Mouse (Mus musculus) brown adipose tissue, adult 24 weeks (tissue): Measurements from ENCODE around the gene Smim4. TPM values are rescaled to one million over a fixed set of nuclear protein-coding genes. Genes with fewer than 3 reads are reported as not detected.
A peak's percentile ranks its signal among the peaks of the same experiment; 100 is the strongest.

Experiments
- H3K27ac ChIP-seq: fragments of 200-500 bp; replicated peaks from 2 replicates; pipeline ENCODE4 v1.5.1; 2012; ENCODE audit warnings: low read depth, mild to moderate bottlenecking, low read length
- H3K4me1 ChIP-seq: fragments of 200-500 bp; 2 replicates; pipeline ENCODE4 v1.6.1; 2012; ENCODE audit warnings: low read length, mixed read lengths; ENCODE audit not compliant: control insufficient read depth, insufficient read depth, insufficient read length
- H3K4me3 ChIP-seq: fragments of 200-500 bp; 2 replicates; pipeline ENCODE4 v1.5.1; 2012; ENCODE audit warnings: low read depth, mild to moderate bottlenecking, low read length, moderate library complexity; ENCODE audit not compliant: insufficient read depth
- polyA plus RNA-seq: library from polyadenylated mRNA; stranded (reverse); fragments of >200 nt; gene quantifications from 2 replicates; pipeline ENCODE4 v1.2.4, GENCODE M21; 2012; ENCODE audit not compliant: missing spikeins, insufficient read depth, insufficient read length

The Smim4 gene
- 119 and 175 TPM in 2 replicates for polyA plus RNA-seq

DNA sequence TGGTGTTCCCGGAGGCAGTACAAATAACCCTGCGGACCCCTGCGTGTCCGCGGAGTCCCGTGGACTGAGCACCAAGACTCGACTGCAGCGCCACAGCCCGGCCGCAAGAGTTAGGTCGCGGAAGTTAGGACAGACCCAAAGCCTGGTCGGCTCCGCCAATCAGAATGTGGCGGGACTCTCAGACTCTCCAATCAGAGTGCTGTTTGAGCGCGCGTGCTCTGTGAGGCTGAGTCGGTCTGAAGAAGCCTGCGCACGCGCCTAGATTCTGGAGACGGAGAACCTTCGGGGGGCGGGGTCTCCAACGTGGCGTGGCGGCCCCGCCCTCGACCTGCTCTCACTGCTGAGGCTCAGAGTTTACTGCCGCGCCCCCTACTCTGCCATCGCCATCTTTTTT lies at the start of gene Smim4:
Smim4 (minus strand) TSS at position 131 of the 394 bp plus-strand sequence.
- Histone ChIP-seq H3K27ac (peak within 1 kb of the TSS; percentile 80), H3K4me1 (peaks cover 13% of the 10 kb centered on the region), H3K4me3 (peak within 1 kb of the TSS; percentile 88)

DNA sequence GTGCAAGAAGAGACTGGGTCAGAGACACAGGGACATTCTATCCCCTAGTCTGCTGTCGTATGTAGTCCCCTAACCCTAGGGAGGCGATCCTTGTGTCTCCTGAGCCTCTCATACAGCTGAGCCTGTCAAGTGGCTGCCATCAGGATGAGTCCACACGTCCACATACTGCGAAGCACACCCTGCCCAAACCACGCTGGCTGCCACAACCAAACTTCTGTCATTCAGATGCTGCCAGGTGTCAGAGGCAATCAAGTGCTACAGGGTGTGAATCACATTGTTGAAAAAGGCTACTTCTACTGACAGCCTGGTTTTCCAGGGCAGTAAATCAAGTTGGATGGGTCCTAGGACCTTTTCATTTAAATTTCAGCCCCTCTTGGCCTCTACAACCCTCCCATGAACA lies 49.0 kb upstream of the Smim4 start:
- H3K4me3 ChIP-seq = no peak overlapping the region
- no peak overlapping the region for H3K27ac ChIP-seq
- peaks cover 4% of the 10 kb centered on the region; the same call in 1 of the 2 replicates for H3K4me1 ChIP-seq

DNA sequence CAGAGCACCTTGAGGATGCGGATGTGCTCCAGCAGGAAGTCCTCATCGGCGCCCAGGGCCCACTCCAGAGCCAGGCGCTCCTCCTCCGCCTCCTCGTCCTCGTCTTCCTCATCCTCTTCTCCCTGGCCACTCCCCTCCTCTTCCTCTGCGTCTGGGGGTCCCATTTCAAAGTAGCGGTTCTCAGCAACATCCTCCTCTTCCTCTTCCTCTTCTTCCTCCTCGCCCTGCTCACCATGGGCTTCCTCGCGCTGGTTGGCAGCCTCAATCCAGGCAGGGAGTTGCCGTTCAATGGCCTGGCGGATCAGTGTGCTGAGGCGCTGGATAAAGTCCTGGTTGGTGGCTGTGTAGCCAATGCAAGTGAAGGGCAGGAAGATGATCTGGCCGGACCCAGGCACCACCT lies 48.5 kb upstream of the Smim4 start:
- Histone ChIP-seq H3K4me3 (no peak overlapping the region), H3K27ac (no peak overlapping the region), H3K4me1 (peaks cover 6% of the 10 kb centered on the region; the same call in 1 of the 2 replicates)

DNA sequence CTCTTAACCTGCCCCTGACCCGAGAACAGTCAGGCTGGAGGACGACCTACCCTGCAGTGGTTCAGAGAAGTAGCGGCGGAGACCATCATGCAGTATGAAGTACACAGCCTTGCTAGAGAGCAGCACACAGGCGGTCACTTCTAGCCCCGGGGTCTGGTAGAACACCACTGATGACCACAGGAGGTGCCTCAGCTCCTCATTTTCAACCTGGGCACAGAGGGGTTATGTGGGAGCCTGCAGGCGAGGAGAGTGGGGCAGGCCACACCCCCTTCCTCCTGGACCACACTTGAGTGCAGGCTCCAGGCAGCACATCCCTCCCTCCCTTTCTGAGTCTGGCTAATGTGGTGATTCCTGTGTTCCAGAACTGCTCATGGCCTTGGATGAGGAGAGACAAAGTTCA lies 44.8 kb upstream of the Smim4 start:
- peaks cover 9% of the 10 kb centered on the region; the same call in 1 of the 2 replicates for H3K4me1 ChIP-seq
- H3K27ac ChIP-seq = peak overlapping the region; percentile 20; the same call in 1 of the 2 replicates
- no peak overlapping the region for H3K4me3 ChIP-seq

DNA sequence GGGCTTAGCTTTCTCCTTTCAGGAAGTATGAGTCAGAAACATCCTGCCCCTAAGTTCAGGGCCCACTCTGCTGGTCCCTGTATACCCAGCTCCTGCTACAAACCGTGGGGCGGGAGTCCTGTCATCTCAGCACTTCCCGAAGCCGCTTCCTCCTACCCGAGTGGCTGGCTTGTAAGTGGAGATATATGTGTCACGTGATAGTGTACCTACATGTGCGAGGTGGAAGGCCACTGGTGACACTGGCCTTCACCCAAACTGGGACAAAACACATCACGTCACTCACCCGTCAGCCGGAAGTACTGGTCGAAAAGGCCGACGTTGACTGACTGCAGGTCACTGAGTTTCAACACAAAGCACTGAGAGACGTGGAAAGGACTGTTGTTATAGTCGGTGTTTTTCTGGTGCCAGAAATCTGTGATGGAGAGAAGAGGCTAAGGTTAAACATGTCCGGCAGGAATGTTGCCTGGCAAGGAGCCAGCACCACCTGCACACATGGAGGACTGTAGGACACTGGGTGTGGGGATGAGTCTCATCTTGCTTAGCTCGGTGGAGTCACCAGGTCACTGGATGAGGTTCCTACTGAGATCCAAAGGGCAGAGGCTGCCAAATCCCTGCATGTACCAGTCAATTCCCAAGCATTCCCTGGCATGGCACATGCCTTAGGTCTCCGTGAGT lies 44.2 kb upstream of the Smim4 start:
- Histone ChIP-seq H3K4me3 (no peak overlapping the region), H3K27ac (peak overlapping the region; percentile 20), H3K4me1 (peaks cover 9% of the 10 kb centered on the region; the same call in 1 of the 2 replicates)

DNA sequence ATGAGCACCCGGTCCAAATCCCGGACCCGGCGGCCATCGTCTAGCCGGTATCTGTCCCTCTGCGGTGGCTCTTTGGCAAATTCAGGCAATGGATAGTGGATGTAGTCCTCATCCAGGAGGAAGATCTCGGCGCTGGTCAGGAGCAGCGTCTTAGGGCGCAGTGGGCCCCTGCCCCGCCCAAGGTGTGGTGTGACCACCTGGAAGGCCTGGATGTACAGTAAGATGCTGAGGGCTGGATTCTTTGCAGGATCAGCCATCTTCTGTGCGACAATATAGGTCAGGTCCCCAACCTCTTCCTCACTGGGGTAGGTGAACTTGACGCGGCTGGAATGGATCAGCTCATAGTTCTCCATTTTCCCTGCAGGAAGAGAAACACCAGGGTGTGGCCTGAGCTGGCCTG lies 43.1 kb upstream of the Smim4 start:
- Histone ChIP-seq H3K27ac (no peak overlapping the region), H3K4me1 (peaks cover 9% of the 10 kb centered on the region; the same call in 1 of the 2 replicates), H3K4me3 (no peak overlapping the region)

DNA sequence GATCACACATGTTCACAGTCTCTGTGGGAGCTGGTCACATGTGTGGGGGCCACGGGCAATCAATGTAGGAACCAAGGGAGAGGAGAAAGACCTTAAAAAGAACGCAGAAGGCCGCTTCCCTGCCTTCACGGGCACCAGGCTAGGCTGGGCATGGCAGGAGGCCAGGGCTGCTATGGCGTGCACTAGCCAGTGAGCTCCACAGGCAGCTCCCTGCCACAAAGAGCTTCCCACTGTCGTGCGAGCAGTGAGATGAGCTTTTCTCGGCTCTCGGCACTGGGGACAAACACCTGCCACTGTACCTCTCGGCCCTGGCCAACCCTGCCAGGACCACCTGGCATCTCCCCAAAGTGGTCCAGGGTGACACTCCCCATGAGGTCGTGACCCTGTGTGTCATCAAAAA lies 42.6 kb upstream of the Smim4 start:
- no peak overlapping the region for H3K4me3 ChIP-seq
- H3K4me1 ChIP-seq = peaks cover 10% of the 10 kb centered on the region; the same call in 1 of the 2 replicates
- H3K27ac ChIP-seq = no peak overlapping the region

DNA sequence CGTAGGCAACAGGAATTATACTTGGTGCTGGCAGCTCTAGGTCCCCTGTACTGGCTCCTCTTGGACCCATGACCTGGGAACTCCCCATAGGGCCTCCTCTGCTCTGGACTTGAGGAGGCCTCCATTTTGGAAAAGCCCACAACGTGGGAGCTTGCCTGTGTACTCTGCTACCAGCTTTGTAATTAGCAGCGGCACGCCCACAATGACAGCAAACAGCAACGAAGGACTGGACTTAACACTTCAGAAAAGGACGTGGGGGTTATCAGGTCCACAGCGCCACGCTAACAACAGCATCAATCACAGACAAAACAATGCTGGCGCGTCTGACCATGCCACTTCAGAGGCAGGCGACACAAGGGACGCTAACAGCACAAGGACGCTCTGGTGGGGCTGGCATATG lies 42.2 kb upstream of the Smim4 start:
- Histone ChIP-seq H3K4me1 (peaks cover 13% of the 10 kb centered on the region; the same call in 1 of the 2 replicates), H3K27ac (no peak overlapping the region), H3K4me3 (no peak overlapping the region)

DNA sequence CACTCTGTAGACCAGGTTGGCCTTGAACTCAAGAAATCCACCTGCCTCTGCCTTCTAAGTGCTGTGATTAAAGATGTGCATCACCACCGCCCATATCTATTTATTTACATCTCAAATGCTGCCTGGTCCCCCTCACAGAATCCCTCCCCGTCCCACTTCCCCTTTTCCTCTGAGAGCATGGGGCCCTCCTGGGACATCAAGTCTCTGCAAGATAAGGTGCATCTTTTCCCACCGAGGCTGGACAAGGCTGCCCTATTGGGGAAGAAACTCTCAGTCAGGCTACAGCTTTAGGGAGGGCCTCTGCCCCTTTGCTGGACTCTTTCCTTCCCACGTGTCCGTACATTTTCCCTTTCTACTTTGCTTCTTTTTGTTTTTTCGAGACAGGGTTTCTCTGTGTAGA lies 40.8 kb upstream of the Smim4 start:
- H3K4me1 ChIP-seq = peaks cover 18% of the 10 kb centered on the region
- H3K27ac ChIP-seq = 0 out of 2 replicates have a peak overlapping the region, but pooled peaks have one; percentile 6
- no peak overlapping the region for H3K4me3 ChIP-seq

DNA sequence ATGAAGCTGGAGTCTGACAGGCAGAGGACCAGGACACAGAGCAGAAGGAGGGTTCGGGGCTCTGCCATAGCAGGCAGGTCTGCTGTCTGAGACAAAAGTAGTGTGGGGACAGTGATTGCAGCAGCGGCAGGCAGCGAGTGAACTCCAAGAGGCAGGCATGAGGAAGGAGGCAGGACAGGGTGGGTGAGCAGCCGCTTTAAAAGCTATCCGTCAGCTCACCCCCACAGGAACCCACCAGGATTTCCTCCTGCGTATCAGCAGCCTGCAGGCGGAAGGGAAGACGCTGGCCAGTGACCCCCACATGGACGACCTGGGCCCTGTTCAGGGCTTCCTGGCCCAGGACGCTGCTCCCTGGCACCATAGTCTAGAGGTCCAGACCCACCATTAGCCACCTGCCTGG lies 39.7 kb upstream of the Smim4 start, which contains the start of gene Stab1:
Stab1 (minus strand) TSS at position 217 of the 400 bp plus-strand sequence.
- Histone ChIP-seq H3K4me1 (peaks cover 18% of the 10 kb centered on the region), H3K4me3 (peak within 1 kb of the TSS; percentile 73), H3K27ac (peak within 1 kb of the TSS; percentile 95)

DNA sequence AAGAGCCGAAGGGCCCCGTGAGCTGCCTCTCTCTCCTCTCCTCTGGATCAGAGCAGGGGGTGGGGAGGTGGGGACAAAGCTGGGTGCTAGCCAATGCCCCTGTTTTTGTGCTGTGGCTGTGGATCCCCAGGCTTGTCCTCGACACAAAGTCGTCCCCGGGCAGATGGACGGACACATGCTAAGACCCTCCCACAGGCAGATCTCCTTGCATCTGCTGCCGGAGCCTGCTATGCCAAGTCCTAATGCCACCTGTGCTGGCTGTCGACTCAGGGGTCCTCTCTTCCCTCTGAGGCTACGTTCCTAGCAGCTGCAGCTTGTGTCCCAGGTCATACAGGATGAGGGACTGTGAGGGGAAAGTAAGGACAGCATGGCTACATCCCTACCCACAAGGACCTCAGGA lies 38.1 kb upstream of the Smim4 start:
- Histone ChIP-seq H3K4me3 (peak overlapping the region; percentile 73), H3K27ac (peak overlapping the region; percentile 95), H3K4me1 (peaks cover 12% of the 10 kb centered on the region)

DNA sequence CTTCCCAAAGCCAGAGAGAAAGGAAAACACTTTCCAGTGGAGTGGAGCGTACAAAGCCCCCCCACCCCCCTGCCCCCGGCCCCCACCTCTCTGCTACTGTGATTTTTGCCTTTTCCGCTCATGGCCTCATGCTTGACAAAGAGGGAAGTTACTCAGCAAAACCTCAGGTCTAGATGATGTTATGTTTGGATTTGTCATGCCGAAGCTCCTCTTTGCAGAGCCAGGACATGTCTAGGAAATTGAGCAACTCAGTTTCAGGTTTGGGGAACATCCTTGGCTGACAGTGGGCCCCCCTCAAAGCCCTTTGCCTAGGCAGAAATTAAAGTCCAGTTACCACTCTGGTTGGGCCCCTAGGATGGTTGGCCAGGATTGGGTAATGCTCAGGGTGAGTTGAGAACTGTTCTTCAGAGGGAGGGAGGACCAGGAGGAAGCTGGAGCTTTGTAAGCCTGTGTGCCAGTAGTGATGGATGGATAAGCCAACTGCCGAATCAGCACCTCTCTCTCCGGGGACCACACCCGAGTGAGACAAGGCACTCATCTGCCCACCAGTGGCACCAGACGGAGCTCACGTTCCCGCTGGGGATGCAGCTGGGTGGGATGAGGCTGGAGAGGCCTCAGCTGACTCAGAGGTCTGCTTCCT lies 37.4 kb upstream of the Smim4 start:
- peaks cover 12% of the 10 kb centered on the region for H3K4me1 ChIP-seq
- peak overlapping the region; percentile 73 for H3K4me3 ChIP-seq
- H3K27ac ChIP-seq = peak overlapping the region; percentile 95

DNA sequence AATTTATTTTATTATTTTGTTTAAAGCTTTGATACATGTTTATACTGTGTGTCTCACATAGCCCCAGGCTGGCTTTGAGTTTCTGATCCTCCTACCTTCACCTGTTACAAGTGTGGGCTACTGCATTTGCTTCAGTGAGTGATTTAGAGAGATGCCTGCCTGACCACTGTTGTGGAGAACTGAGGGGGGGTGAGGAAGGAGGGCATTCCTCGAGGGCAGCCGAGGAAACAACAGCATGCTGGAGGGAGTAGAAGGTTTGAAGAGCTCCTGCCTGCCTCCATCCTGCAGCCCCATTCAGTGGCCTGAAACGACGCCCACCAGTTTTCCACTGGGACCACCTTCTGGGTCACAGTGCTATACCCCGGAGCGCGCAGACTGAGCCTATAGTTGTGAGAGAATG lies 36.7 kb upstream of the Smim4 start:
- peaks cover 12% of the 10 kb centered on the region for H3K4me1 ChIP-seq
- H3K27ac ChIP-seq = 0 out of 2 replicates have a peak overlapping the region, but pooled peaks have one; percentile 5
- no peak overlapping the region for H3K4me3 ChIP-seq

DNA sequence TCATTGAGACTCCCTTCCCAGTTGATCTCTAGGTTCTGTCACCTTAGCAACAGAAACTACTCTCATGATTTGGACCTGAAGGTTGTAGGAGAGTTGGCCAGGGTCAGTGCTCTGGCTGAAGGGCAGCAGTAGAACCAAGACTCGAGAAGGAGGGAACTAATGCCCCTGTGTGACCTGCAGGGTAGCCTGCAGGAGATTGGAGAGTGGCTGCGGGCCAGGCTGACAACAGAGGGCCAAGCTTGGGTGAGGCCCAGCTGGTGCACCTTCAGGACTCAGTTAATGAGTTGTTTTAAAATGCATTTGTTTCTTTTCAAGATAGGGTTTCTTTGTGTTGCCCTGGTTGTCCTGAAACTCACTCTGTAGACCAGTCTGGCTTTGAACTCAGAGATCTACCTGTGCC lies 36.3 kb upstream of the Smim4 start:
- Histone ChIP-seq H3K4me1 (peaks cover 12% of the 10 kb centered on the region), H3K27ac (no peak overlapping the region), H3K4me3 (no peak overlapping the region)

DNA sequence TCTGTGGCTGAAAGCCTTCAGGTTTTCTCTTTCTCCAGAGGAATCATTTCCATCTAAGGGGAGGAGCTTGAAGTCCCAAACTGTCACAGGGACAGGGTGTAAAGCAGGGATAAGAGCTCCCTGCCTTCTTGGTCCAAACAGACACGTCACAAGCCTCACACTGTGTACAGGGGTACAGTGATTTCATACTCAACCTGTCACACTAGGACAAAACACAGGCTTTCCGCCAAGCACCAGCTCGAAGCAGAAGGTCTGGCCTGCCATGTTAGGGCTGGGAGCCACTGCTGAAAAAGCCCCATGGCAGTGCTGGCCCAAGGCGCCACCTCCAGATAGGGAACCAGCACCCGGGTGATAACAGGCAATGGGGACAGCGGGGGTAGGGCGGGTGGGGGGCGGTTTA lies 35.3 kb upstream of the Smim4 start:
- no peak overlapping the region for H3K27ac ChIP-seq
- H3K4me3 ChIP-seq = no peak overlapping the region
- H3K4me1 ChIP-seq = peaks cover 12% of the 10 kb centered on the region

DNA sequence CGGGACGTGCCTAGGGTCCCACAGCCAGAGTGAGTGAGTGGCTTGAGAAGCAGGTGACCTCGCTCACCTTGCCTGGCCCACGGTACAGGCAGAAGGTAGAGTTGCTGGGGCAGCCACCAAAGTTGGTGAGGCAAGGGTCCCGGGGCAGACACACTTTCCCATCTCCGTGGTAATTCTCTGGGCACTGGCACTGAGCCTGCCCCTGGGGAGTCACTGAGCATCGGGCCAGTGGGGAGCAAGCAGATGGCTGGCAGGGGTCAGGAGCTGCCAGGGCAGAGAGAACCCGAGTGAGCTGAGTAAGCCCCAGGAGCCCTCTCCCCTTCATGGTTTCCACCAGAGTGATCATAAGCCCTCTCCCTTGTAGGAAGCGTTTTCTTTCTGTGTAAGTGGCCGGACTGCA lies 32.9 kb upstream of the Smim4 start:
- H3K4me1 ChIP-seq = peaks cover 8% of the 10 kb centered on the region
- H3K4me3 ChIP-seq = no peak overlapping the region
- H3K27ac ChIP-seq = no peak overlapping the region
